Mouse (Mus musculus) lung, postnatal 14 days (tissue): ENCODE measurements around the gene Olfr553.
"Not testable (repeated sequence)": the region's sequence is repeated elsewhere in the genome, so short reads cannot be mapped to it uniquely, and the experiment has no call there.

Source experiments
- DNase-seq: peaks from one replicate; pipeline ENCODE4 v3.0.0; 2021

The Olfr553 gene

GRCm38 (mm10) chr7:102618118-102618517 is at the start of gene Olfr553:
Gene Olfr553, minus strand, starts transcription at chr7:102618218.
- no peak for DNase-seq

- no peak for DNase-seq
Measured at GRCm38 (mm10) chr7:102665378-102665777, 47.4 kb upstream of the Olfr553 start.

- DNase-seq: no peak
Measured at GRCm38 (mm10) chr7:102664599-102664998, 46.6 kb upstream of the Olfr553 start, which contains the start of gene Olfr556. Gene Olfr556, plus strand, starts transcription at chr7:102664899.

GRCm38 (mm10) chr7:102658523-102658922 is 40.5 kb upstream of the Olfr553 start, which contains the start of gene Olfr555:
Gene Olfr555, plus strand, starts transcription at chr7:102658823.
- DNase-seq: no peak

- DNase-seq: not testable (repeated sequence)
Measured at GRCm38 (mm10) chr7:102644945-102645344, 26.9 kb upstream of the Olfr553 start.

- DNase-seq: no peak
Measured at GRCm38 (mm10) chr7:102638132-102638531, 20.1 kb upstream of the Olfr553 start, which contains the start of gene Olfr554. Gene Olfr554, plus strand, starts transcription at chr7:102638432.

- DNase-seq: peak; percentile 75
Measured at GRCm38 (mm10) chr7:102636665-102637064, 18.6 kb upstream of the Olfr553 start.

GRCm38 (mm10) chr7:102620368-102620767 is 2.4 kb upstream of the Olfr553 start:
- DNase-seq: not testable (repeated sequence)

GRCm38 (mm10) chr7:102619608-102620007 is 1.6 kb upstream of the Olfr553 start:
- DNase-seq: peak; percentile 60

GRCm38 (mm10) chr7:102597378-102598031 is 20.5 kb downstream of the Olfr553 start, which contains the start of gene Olfr552:
Gene Olfr552, plus strand, starts transcription at chr7:102597770.
- DNase-seq: no peak

- no peak for DNase-seq
Measured at GRCm38 (mm10) chr7:102591786-102592185, 26.2 kb downstream of the Olfr553 start, which contains the start of gene Olfr551. Gene Olfr551, minus strand, starts transcription at chr7:102591886.

- no peak for DNase-seq
Measured at GRCm38 (mm10) chr7:102575998-102576397, 42.0 kb downstream of the Olfr553 start.

GRCm38 (mm10) chr7:102573174-102573830 is 44.7 kb downstream of the Olfr553 start:
- no peak for DNase-seq

- no peak for DNase-seq
Measured at GRCm38 (mm10) chr7:102571142-102571541, 46.9 kb downstream of the Olfr553 start, which contains the start of gene Olfr550. Gene Olfr550, plus strand, starts transcription at chr7:102571442.

- no peak for DNase-seq
Measured at GRCm38 (mm10) chr7:102566219-102566618, 51.8 kb downstream of the Olfr553 start.

GRCm38 (mm10) chr7:102564999-102565997 is 52.7 kb downstream of the Olfr553 start, which contains the start of gene Trim21:
Gene Trim21, minus strand, starts transcription at chr7:102565486.
- peak; percentile 87 for DNase-seq
